Mouse (Mus musculus): ENCODE data around the gene Acacb. TPM values are rescaled to one million over a fixed set of nuclear protein-coding genes. Genes with fewer than 3 reads are reported as not detected.

The Acacb gene
- polyA plus RNA-seq, 1 experiment from 2014 or later = 0.65 TPM

DNA sequence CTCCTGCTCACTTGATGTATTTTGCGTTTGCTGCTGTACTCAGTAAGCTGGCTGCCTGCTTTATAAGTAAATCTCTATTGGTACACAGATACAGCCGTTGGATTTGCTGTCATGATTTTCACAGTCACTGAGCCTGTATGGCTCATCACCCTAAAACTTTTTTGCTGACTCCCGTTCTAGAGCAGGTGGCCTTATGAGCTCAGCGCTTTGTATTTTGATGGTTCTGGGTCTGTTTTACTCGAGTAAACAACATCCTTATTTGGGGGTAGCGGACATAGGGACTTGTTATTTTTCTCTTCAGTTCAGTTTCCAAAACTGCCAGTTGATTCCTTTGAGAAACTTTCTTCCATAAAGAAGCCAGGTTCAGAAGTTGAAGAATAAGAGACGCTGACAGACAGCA, 79.7 kb downstream of the Acacb start:
- Histone ChIP-seq H3K4me3 (ENCODE audit: low read depth, low read length) (no peak overlapping the region), H3K9ac (ENCODE audit: low read depth, low read length) (no peak overlapping the region), H3K27me3 (ENCODE audit: control insufficient read depth, insufficient read depth, low read depth, low read length) (no peaks in the 10 kb centered on the region), H3K4me1 (ENCODE audit: control insufficient read depth, low read depth, low read length) (no peaks in the 10 kb centered on the region), H3K4me2 (ENCODE audit: low read depth, low read length) (no peak overlapping the region), H3K36me3 (ENCODE audit: control insufficient read depth, insufficient read depth) (no peaks in the 10 kb centered on the region), H3K27ac (ENCODE audit: low read length) (no peak overlapping the region), H3K9me3 (replicated peaks; ENCODE audit: control insufficient read depth, low read length) (no peaks in the 10 kb centered on the region)
- ATAC-seq (ENCODE audit: low read depth) = no peak
- WGBS (ENCODE audit: insufficient replicate concordance) = 73% methylated on average over 7 of the region's 7 CpGs

DNA sequence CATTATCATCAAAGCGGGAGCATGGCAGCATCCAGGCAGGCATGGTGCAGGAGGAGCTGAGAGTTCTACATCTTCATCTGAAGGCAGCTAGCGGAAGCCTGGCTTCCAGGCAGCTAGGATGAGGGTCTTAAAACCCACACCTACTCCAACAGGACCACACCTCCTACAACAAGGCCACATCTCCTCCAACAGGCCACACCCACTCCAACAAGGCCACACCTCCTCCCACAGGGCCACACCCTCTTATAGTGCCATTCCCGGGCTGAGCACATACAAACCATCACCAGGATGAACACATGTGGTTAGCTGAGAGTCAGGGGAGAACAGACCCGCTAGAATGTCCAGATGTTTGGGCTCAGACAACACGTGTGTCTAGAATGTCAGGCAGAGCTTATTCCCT, 82.6 kb downstream of the Acacb start:
- WGBS (ENCODE audit: insufficient replicate concordance) = 65% methylated on average over 5 of the region's 5 CpGs
- no peak overlapping the region for H3K4me2 ChIP-seq (ENCODE audit: low read depth, low read length)
- no peaks in the 10 kb centered on the region for H3K36me3 ChIP-seq (ENCODE audit: control insufficient read depth, insufficient read depth)
- ATAC-seq (ENCODE audit: low read depth) = no peak
- H3K27me3 ChIP-seq (ENCODE audit: control insufficient read depth, insufficient read depth, low read depth, low read length) = no peaks in the 10 kb centered on the region
- H3K4me1 ChIP-seq (ENCODE audit: control insufficient read depth, low read depth, low read length) = no peaks in the 10 kb centered on the region
- H3K9me3 ChIP-seq (replicated peaks; ENCODE audit: control insufficient read depth, low read length) = no peaks in the 10 kb centered on the region
- no peak overlapping the region for H3K4me3 ChIP-seq (ENCODE audit: low read depth, low read length)
- H3K9ac ChIP-seq (ENCODE audit: low read depth, low read length) = no peak overlapping the region
- no peak overlapping the region for H3K27ac ChIP-seq (ENCODE audit: low read length)

DNA sequence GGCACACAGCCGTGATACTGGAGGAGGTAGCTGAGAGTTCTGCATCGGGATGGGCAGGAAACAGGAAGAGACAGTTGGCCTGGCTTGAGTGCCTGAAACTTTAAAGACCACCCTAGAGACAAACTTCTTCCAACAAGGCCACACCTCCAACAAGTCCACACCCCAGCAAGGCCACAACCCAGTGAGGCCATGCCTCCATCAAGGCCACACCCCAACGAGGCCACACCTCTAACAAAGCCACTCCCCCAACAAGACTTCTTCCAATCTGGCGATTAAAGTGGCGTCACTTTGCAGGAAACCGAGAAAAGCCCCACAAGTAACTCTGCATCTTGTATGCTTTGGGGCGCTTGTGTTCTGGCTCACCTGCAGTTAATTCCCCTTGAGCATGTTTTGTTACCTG, 92.6 kb downstream of the Acacb start:
- Histone ChIP-seq H3K4me1 (ENCODE audit: control insufficient read depth, low read depth, low read length) (no peaks in the 10 kb centered on the region), H3K9me3 (replicated peaks; ENCODE audit: control insufficient read depth, low read length) (no peaks in the 10 kb centered on the region), H3K9ac (ENCODE audit: low read depth, low read length) (no peak overlapping the region), H3K36me3 (ENCODE audit: control insufficient read depth, insufficient read depth) (no peaks in the 10 kb centered on the region), H3K4me3 (ENCODE audit: low read depth, low read length) (no peak overlapping the region), H3K27ac (ENCODE audit: low read length) (no peak overlapping the region), H3K27me3 (ENCODE audit: control insufficient read depth, insufficient read depth, low read depth, low read length) (no peaks in the 10 kb centered on the region), H3K4me2 (ENCODE audit: low read depth, low read length) (no peak overlapping the region)
- 17% methylated on average over 7 of the region's 7 CpGs for WGBS (ENCODE audit: insufficient replicate concordance)
- ATAC-seq (ENCODE audit: low read depth) = no peak

DNA sequence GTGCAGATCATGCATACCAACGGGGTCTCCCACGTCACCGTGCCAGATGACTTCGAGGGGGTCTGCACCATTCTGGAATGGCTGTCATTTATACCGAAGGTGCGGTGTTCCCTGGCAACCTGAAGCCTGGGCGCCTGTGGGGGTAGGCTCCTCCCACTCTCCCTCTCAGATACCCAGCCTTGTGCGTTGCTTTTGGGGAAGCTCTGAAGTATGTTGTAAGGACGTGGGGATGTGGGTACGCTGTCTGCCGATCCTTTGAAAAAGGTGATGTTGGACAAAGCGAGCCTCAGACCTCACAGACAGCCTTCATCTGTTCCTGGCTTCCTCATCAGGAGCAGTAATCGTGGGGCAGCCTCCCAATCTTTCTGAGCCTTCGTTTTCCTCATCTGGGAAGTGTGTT, 93.4 kb downstream of the Acacb start:
- no peaks in the 10 kb centered on the region for H3K4me1 ChIP-seq (ENCODE audit: control insufficient read depth, low read depth, low read length)
- H3K9me3 ChIP-seq (replicated peaks; ENCODE audit: control insufficient read depth, low read length) = no peaks in the 10 kb centered on the region
- H3K27me3 ChIP-seq (ENCODE audit: control insufficient read depth, insufficient read depth, low read depth, low read length) = no peaks in the 10 kb centered on the region
- no peak overlapping the region for H3K9ac ChIP-seq (ENCODE audit: low read depth, low read length)
- no peak for ATAC-seq (ENCODE audit: low read depth)
- no peak overlapping the region for H3K4me2 ChIP-seq (ENCODE audit: low read depth, low read length)
- H3K36me3 ChIP-seq (ENCODE audit: control insufficient read depth, insufficient read depth) = no peaks in the 10 kb centered on the region
- H3K27ac ChIP-seq (ENCODE audit: low read length) = no peak overlapping the region
- H3K4me3 ChIP-seq (ENCODE audit: low read depth, low read length) = no peak overlapping the region
- 38% methylated on average over 14 of the region's 14 CpGs for WGBS (ENCODE audit: insufficient replicate concordance)

DNA sequence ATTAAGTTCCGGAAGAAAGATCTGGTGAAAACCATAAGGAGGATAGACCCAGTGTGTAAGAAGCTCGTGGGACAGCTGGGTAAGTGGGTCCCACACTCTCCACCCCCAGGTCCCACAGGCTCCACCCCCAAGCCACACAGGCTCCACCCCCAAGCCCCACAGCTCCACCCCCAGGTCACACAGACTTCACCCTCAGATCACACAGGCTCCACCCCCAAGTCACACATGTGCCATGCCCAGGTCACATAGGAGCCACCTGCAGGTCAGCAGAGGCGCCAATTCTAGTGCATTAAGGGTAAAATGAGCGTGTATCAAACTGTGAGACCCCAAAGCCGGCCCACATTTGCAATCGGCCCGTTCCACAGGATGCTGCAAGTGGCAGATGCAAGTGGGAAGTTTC, 100.1 kb downstream of the Acacb start:
- no peak for ATAC-seq (ENCODE audit: low read depth)
- H3K4me2 ChIP-seq (ENCODE audit: low read depth, low read length) = no peak overlapping the region
- H3K9me3 ChIP-seq (replicated peaks; ENCODE audit: control insufficient read depth, low read length) = no peaks in the 10 kb centered on the region
- H3K27me3 ChIP-seq (ENCODE audit: control insufficient read depth, insufficient read depth, low read depth, low read length) = no peaks in the 10 kb centered on the region
- H3K36me3 ChIP-seq (ENCODE audit: control insufficient read depth, insufficient read depth) = no peaks in the 10 kb centered on the region
- H3K9ac ChIP-seq (ENCODE audit: low read depth, low read length) = no peak overlapping the region
- no peak overlapping the region for H3K27ac ChIP-seq (ENCODE audit: low read length)
- WGBS (ENCODE audit: insufficient replicate concordance) = 68% methylated on average over 7 of the region's 7 CpGs
- no peak overlapping the region for H3K4me3 ChIP-seq (ENCODE audit: low read depth, low read length)
- H3K4me1 ChIP-seq (ENCODE audit: control insufficient read depth, low read depth, low read length) = no peaks in the 10 kb centered on the region

DNA sequence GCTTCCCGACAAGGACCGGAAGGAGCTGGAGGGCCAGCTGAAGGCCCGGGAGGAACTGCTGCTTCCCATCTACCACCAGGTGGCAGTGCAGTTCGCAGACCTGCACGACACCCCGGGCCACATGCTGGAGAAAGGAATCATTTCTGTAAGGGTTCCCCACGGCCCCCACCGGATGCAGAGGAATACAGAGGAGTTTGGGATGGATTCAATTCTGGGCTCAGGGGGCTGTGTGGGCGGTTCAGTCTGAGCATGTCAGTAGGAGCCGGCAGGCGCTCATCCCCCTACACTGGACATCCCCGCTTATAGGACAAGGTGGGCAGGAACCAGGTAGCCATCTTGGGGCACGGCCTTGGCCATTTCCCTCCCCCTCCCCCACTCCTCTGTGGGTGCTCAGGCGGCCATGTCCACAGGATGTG, 101.8 kb downstream of the Acacb start:
- Histone ChIP-seq H3K9me3 (replicated peaks; ENCODE audit: control insufficient read depth, low read length) (no peaks in the 10 kb centered on the region), H3K4me3 (ENCODE audit: low read depth, low read length) (no peak overlapping the region), H3K4me1 (ENCODE audit: control insufficient read depth, low read depth, low read length) (no peaks in the 10 kb centered on the region), H3K9ac (ENCODE audit: low read depth, low read length) (no peak overlapping the region), H3K36me3 (ENCODE audit: control insufficient read depth, insufficient read depth) (no peaks in the 10 kb centered on the region), H3K27ac (ENCODE audit: low read length) (no peak overlapping the region), H3K27me3 (ENCODE audit: control insufficient read depth, insufficient read depth, low read depth, low read length) (no peaks in the 10 kb centered on the region), H3K4me2 (ENCODE audit: low read depth, low read length) (no peak overlapping the region)
- no peak for ATAC-seq (ENCODE audit: low read depth)
- 17% methylated on average over 14 of the region's 14 CpGs for WGBS (ENCODE audit: insufficient replicate concordance)

DNA sequence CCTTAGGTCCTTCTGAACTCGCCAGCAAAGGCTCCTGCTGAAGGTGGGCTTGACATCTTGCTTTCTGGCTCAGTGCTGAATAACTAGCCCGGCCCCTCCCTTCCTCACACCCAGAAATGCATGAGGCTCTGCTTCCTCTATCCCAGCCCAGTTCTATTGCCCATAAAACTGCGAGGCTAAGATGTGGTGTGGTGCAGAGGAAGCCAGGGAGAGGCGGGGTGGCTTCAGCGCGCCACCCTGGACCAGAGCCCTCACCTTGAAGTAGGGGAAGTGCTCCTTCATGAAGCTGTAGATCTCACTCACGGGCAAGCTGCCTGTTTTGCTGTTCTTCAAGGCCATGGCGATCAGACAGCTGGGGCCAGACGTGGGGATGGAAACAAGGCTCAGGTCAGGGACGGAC, 113.2 kb downstream of the Acacb start:
- no peak for ATAC-seq (ENCODE audit: low read depth)
- Histone ChIP-seq H3K4me3 (ENCODE audit: low read depth, low read length) (no peak overlapping the region), H3K27me3 (ENCODE audit: control insufficient read depth, insufficient read depth, low read depth, low read length) (no peaks in the 10 kb centered on the region), H3K9me3 (replicated peaks; ENCODE audit: control insufficient read depth, low read length) (no peaks in the 10 kb centered on the region), H3K27ac (ENCODE audit: low read length) (no peak overlapping the region), H3K9ac (ENCODE audit: low read depth, low read length) (no peak overlapping the region), H3K4me2 (ENCODE audit: low read depth, low read length) (no peak overlapping the region), H3K4me1 (ENCODE audit: control insufficient read depth, low read depth, low read length) (no peaks in the 10 kb centered on the region), H3K36me3 (ENCODE audit: control insufficient read depth, insufficient read depth) (no peaks in the 10 kb centered on the region)
- 34% methylated on average over 10 of the region's 10 CpGs for WGBS (ENCODE audit: insufficient replicate concordance)

DNA sequence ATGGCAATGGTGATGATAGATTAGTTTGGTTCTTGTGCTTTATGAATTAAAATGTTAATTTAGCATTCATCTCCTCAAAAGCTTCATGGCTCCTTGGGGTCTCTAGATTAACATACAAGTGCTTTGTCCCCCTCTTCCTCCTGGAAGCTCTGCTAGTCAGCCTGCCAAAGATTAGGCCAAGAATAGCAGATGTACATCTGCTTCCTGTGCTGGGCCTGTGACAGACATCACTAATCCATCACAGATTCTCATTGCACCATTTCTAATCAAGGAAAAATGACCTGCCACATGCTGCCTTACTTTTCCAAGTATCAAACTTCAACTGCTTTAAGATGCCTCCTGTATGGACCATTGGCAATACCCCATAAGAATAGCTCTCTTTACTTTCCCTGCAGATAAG, 115.2 kb downstream of the Acacb start:
- H3K9me3 ChIP-seq (replicated peaks; ENCODE audit: control insufficient read depth, low read length) = no peaks in the 10 kb centered on the region
- no peak overlapping the region for H3K4me3 ChIP-seq (ENCODE audit: low read depth, low read length)
- no peak for ATAC-seq (ENCODE audit: low read depth)
- no peak overlapping the region for H3K4me2 ChIP-seq (ENCODE audit: low read depth, low read length)
- no peaks in the 10 kb centered on the region for H3K4me1 ChIP-seq (ENCODE audit: control insufficient read depth, low read depth, low read length)
- H3K36me3 ChIP-seq (ENCODE audit: control insufficient read depth, insufficient read depth) = no peaks in the 10 kb centered on the region
- H3K27ac ChIP-seq (ENCODE audit: low read length) = no peak overlapping the region
- no peaks in the 10 kb centered on the region for H3K27me3 ChIP-seq (ENCODE audit: control insufficient read depth, insufficient read depth, low read depth, low read length)
- no peak overlapping the region for H3K9ac ChIP-seq (ENCODE audit: low read depth, low read length)

DNA sequence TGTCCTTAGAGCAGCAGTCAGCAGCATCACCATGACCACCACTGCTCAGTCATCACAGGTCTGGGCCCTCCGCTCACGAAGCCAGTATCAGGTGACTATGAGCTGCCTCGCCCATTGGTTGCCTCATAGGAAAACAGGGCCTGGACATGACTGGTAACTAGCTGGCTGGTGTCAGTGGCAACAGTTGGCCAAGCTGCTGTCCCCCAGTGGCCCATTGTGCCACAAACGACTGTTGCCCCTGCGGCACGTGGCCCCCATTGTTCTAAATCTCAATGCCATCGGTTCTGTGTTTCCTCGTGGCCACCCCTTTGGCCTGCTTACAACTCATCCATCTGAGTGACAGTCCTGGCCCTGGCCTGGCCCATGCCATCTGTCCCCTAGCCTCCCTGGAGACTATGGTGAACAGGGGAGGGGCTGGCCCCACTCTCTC, 117.7 kb downstream of the Acacb start:
- no peak for ATAC-seq (ENCODE audit: low read depth)
- H3K9me3 ChIP-seq (replicated peaks; ENCODE audit: control insufficient read depth, low read length) = no peaks in the 10 kb centered on the region
- H3K27ac ChIP-seq (ENCODE audit: low read length) = no peak overlapping the region
- 55% methylated on average over 8 of the region's 8 CpGs for WGBS (ENCODE audit: insufficient replicate concordance)
- H3K4me1 ChIP-seq (ENCODE audit: control insufficient read depth, low read depth, low read length) = no peaks in the 10 kb centered on the region
- H3K4me2 ChIP-seq (ENCODE audit: low read depth, low read length) = no peak overlapping the region
- no peaks in the 10 kb centered on the region for H3K36me3 ChIP-seq (ENCODE audit: control insufficient read depth, insufficient read depth)
- no peaks in the 10 kb centered on the region for H3K27me3 ChIP-seq (ENCODE audit: control insufficient read depth, insufficient read depth, low read depth, low read length)
- no peak overlapping the region for H3K4me3 ChIP-seq (ENCODE audit: low read depth, low read length)
- H3K9ac ChIP-seq (ENCODE audit: low read depth, low read length) = no peak overlapping the region

DNA sequence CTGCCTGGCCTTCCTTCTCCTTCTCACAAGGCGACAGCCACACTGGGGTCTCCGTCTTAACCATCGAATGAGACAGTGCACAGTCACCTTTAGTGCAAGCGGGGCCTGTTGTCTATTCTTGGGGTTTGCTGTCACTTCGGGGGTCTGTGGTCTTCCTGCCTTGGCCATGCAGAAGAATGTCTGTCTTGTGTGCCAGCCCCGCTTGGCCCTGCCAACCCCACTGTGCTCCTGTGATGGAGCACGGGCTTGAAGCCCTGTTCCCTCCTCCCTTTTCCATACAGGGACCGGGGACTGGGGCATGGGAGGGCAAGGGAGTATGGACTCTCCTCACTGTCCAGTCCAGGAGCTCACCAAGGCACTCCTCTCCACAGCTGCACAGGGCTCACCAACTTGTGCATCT, 118.5 kb downstream of the Acacb start:
- no peak overlapping the region for H3K27ac ChIP-seq (ENCODE audit: low read length)
- no peaks in the 10 kb centered on the region for H3K4me1 ChIP-seq (ENCODE audit: control insufficient read depth, low read depth, low read length)
- H3K4me2 ChIP-seq (ENCODE audit: low read depth, low read length) = no peak overlapping the region
- WGBS (ENCODE audit: insufficient replicate concordance) = 53% methylated on average over 8 of the region's 8 CpGs
- no peaks in the 10 kb centered on the region for H3K36me3 ChIP-seq (ENCODE audit: control insufficient read depth, insufficient read depth)
- H3K9ac ChIP-seq (ENCODE audit: low read depth, low read length) = no peak overlapping the region
- no peaks in the 10 kb centered on the region for H3K9me3 ChIP-seq (replicated peaks; ENCODE audit: control insufficient read depth, low read length)
- no peak for ATAC-seq (ENCODE audit: low read depth)
- no peaks in the 10 kb centered on the region; the same call in 1 of the 2 replicates for H3K27me3 ChIP-seq (ENCODE audit: control insufficient read depth, insufficient read depth, low read depth, low read length)
- no peak overlapping the region for H3K4me3 ChIP-seq (ENCODE audit: low read depth, low read length)

Data from liver, embryonic 16.5 days (tissue).